Mouse (Mus musculus): ENCODE results near the gene Pnn. TPM values are rescaled to one million over a fixed set of nuclear protein-coding genes. Genes with fewer than 3 reads are reported as not detected.

The Pnn gene
- total and polyA plus RNA-seq, 3 experiments = 38.4 to 216 (median 132) TPM

GRCm38 (mm10) chr12:59072286-59072685 lies 5.6 kb downstream of the Pnn start:
- Histone ChIP-seq H3K27ac (ENCODE audit: control insufficient read depth, low read depth, low read length) (no peak overlapping the region), H3K9ac (ENCODE audit: control insufficient read depth, low read depth, low read length, poor library complexity, severe bottlenecking) (no peak overlapping the region), H3K9me3 (replicated peaks; ENCODE audit: insufficient read depth, low read length) (no peaks in the 10 kb centered on the region), H3K4me1 (ENCODE audit: control insufficient read depth in 1 of 2, insufficient read depth in 2 of 2, low read length in 2 of 2) (peaks cover 0 to 9% of the 10 kb centered on the region in 2 experiments; a peak in 1 of 4 replicates), H3K36me3 (ENCODE audit: control insufficient read depth in 1 of 2, insufficient read depth in 2 of 2, low read length in 2 of 2) (peaks cover 20 to 40% of the 10 kb centered on the region in 2 experiments), H3K4me3 (ENCODE audit: control insufficient read depth in 1 of 2, insufficient read depth in 1 of 2, low read depth in 2 of 2, low read length in 2 of 2) (no peak overlapping the region), H3K27me3 (ENCODE audit: control insufficient read depth in 1 of 2, insufficient read depth in 2 of 2, low read length in 2 of 2) (no peaks in the 10 kb centered on the region), H3K79me2 (ENCODE audit: control insufficient read depth, insufficient read depth, low read length, poor library complexity) (peaks cover 17% of the 10 kb centered on the region)
- no peak for TF ChIP-seq NELFE (IDR thresholded peaks at IDR 0.05; ENCODE audit: low read depth, low read length)
- TF ChIP-seq TCF12 (IDR thresholded peaks at IDR 0.05; ENCODE audit: low read depth, low read length) = no peak
- no peak for TF ChIP-seq ZC3H11A (IDR thresholded peaks at IDR 0.05; ENCODE audit: low read depth, low read length)
- DNase-seq (ENCODE audit: low read depth, low spot score) = no peak

GRCm38 (mm10) chr12:59074052-59074451 lies 7.4 kb downstream of the Pnn start:
- no peaks in the 10 kb centered on the region for H3K4me1 ChIP-seq (ENCODE audit: control insufficient read depth in 1 of 2, insufficient read depth in 2 of 2, low read length in 2 of 2)
- no peak overlapping the region for H3K9ac ChIP-seq (ENCODE audit: control insufficient read depth, low read depth, low read length, poor library complexity, severe bottlenecking)
- no peak overlapping the region for H3K27ac ChIP-seq (ENCODE audit: control insufficient read depth, low read depth, low read length)
- H3K36me3 ChIP-seq (ENCODE audit: control insufficient read depth in 1 of 2, insufficient read depth in 2 of 2, low read length in 2 of 2) = peaks cover 9 to 29% of the 10 kb centered on the region in 2 experiments
- TF ChIP-seq EP300 (IDR thresholded peaks at IDR 0.05; ENCODE audit: low read depth in 1 of 2, low read length in 2 of 2) (no peak), CTCF (IDR thresholded peaks at IDR 0.05 in 2 of 3, conservative IDR thresholded peaks at IDR 0.05 in 1 of 3; ENCODE audit: control insufficient read depth in 1 of 3, insufficient read depth in 1 of 3, low read depth in 2 of 3, low read length in 3 of 3, poor library complexity in 1 of 3, severe bottlenecking in 1 of 3) (no peak), USF2 (IDR thresholded peaks at IDR 0.05; ENCODE audit: borderline replicate concordance in 1 of 2, insufficient read depth in 1 of 2, low read depth in 1 of 2, low read length in 2 of 2) (no peak), TBP (IDR thresholded peaks at IDR 0.05; ENCODE audit: low read depth, low read length) (no peak)
- H3K4me3 ChIP-seq (ENCODE audit: control insufficient read depth in 1 of 2, insufficient read depth in 1 of 2, low read depth in 2 of 2, low read length in 2 of 2) = no peak overlapping the region
- DNase-seq (ENCODE audit: low read depth, low spot score) = no peak
- no peaks in the 10 kb centered on the region for H3K9me3 ChIP-seq (replicated peaks; ENCODE audit: insufficient read depth, low read length)
- H3K27me3 ChIP-seq (ENCODE audit: control insufficient read depth in 1 of 2, insufficient read depth in 2 of 2, low read length in 2 of 2) = no peaks in the 10 kb centered on the region
- peaks cover 2% of the 10 kb centered on the region; the same call in 1 of the 2 replicates for H3K79me2 ChIP-seq (ENCODE audit: control insufficient read depth, insufficient read depth, low read length, poor library complexity)

- Histone ChIP-seq H3K9me3 (replicated peaks; ENCODE audit: insufficient read depth, low read length) (no peaks in the 10 kb centered on the region), H3K9ac (ENCODE audit: control insufficient read depth, low read depth, low read length, poor library complexity, severe bottlenecking) (no peak overlapping the region), H3K4me1 (ENCODE audit: control insufficient read depth in 1 of 2, insufficient read depth in 2 of 2, low read length in 2 of 2) (no peaks in the 10 kb centered on the region), H3K4me3 (ENCODE audit: control insufficient read depth in 1 of 2, insufficient read depth in 1 of 2, low read depth in 2 of 2, low read length in 2 of 2) (no peak overlapping the region), H3K36me3 (ENCODE audit: control insufficient read depth in 1 of 2, insufficient read depth in 2 of 2, low read length in 2 of 2) (peaks cover 4 to 10% of the 10 kb centered on the region in 2 experiments), H3K79me2 (ENCODE audit: control insufficient read depth, insufficient read depth, low read length, poor library complexity) (no peaks in the 10 kb centered on the region), H3K27ac (ENCODE audit: control insufficient read depth, low read depth, low read length) (no peak overlapping the region), H3K27me3 (ENCODE audit: control insufficient read depth in 1 of 2, insufficient read depth in 2 of 2, low read length in 2 of 2) (no peaks in the 10 kb centered on the region)
- no peak for DNase-seq (ENCODE audit: low read depth, low spot score)
- TF ChIP-seq MYB (IDR thresholded peaks at IDR 0.05; ENCODE audit: low read depth, low read length) (no peak), MAX (IDR thresholded peaks at IDR 0.05; ENCODE audit: low read length) (no peak), TBP (IDR thresholded peaks at IDR 0.05; ENCODE audit: low read depth, low read length) (no peak), ELF1 (IDR thresholded peaks at IDR 0.05; ENCODE audit: low read depth, low read length) (no peak), TAL1 (IDR thresholded peaks at IDR 0.05; ENCODE audit: low read length) (no peak), MEF2A (IDR thresholded peaks at IDR 0.05; ENCODE audit: extremely low read depth, insufficient replicate concordance, low read depth, low read length, poor library complexity, severe bottlenecking) (no peak), TCF12 (IDR thresholded peaks at IDR 0.05; ENCODE audit: low read depth, low read length) (no peak), E2F4 (IDR thresholded peaks at IDR 0.05; ENCODE audit: borderline replicate concordance, low read depth, low read length) (no peak), ETS1 (IDR thresholded peaks at IDR 0.05; ENCODE audit: low read depth, low read length) (no peak), ZNF384 (IDR thresholded peaks at IDR 0.05; ENCODE audit: low read depth, low read length) (no peak)
Measured at GRCm38 (mm10) chr12:59076996-59077395, 10.3 kb downstream of the Pnn start.

Measured in MEL (cell line).